Mouse (Mus musculus) left cerebral cortex, adult 9 months (tissue): ENCODE results near the gene Zfp667.
A peak's percentile ranks its signal among the peaks of the same experiment; 100 is the strongest.
"Not testable (repeated sequence)": the region's sequence is repeated elsewhere in the genome, so short reads cannot be mapped to it uniquely, and the experiment has no call there.

Source experiments
- DNase-seq, 2 experiments: peaks; one replicate each; pipeline ENCODE4 v3.0.0; 2022; ENCODE audit warnings: low spot score in 2 of 2

Zfp667 gene

GRCm38 (mm10) chr7:6285842-6286705, at the start of gene Zfp667:
Zfp667 (plus strand) TSS chr7:6286579.
- peak; percentile 91 to 97 for DNase-seq

- no peak for DNase-seq
Measured at GRCm38 (mm10) chr7:6239787-6240186, 46.6 kb upstream of the Zfp667 start.

GRCm38 (mm10) chr7:6240841-6241425, 45.4 kb upstream of the Zfp667 start:
- peak in 1 of 2 experiments; percentile 15 for DNase-seq

GRCm38 (mm10) chr7:6244361-6245292, 41.8 kb upstream of the Zfp667 start:
- DNase-seq = no peak

GRCm38 (mm10) chr7:6252410-6252809, 34.0 kb upstream of the Zfp667 start, which contains the start of gene Epp13:
Epp13 (plus strand) TSS chr7:6252710.
- no peak for DNase-seq

- no peak for DNase-seq
Measured at GRCm38 (mm10) chr7:6254451-6254850, 31.9 kb upstream of the Zfp667 start.

GRCm38 (mm10) chr7:6257386-6257785, 29.0 kb upstream of the Zfp667 start:
- no peak for DNase-seq

- no peak for DNase-seq
Measured at GRCm38 (mm10) chr7:6258232-6259220, 27.9 kb upstream of the Zfp667 start.

- DNase-seq = not testable (repeated sequence)
Measured at GRCm38 (mm10) chr7:6260004-6260403, 26.4 kb upstream of the Zfp667 start.

- no peak for DNase-seq
Measured at GRCm38 (mm10) chr7:6262120-6262519, 24.3 kb upstream of the Zfp667 start.

- DNase-seq = no peak
Measured at GRCm38 (mm10) chr7:6262984-6263383, 23.4 kb upstream of the Zfp667 start.

- DNase-seq = no peak
Measured at GRCm38 (mm10) chr7:6265695-6266094, 20.7 kb upstream of the Zfp667 start.

GRCm38 (mm10) chr7:6277906-6278305, 8.5 kb upstream of the Zfp667 start:
- no peak for DNase-seq

GRCm38 (mm10) chr7:6282749-6283148, 3.6 kb upstream of the Zfp667 start:
- peak in 1 of 2 experiments; percentile 85 for DNase-seq

GRCm38 (mm10) chr7:6283451-6284075, 2.8 kb upstream of the Zfp667 start:
- DNase-seq = peak; percentile 71 to 87

- no peak for DNase-seq
Measured at GRCm38 (mm10) chr7:6284442-6285012, 1.9 kb upstream of the Zfp667 start.

GRCm38 (mm10) chr7:6285366-6285765, 1.0 kb upstream of the Zfp667 start:
- DNase-seq = no peak

GRCm38 (mm10) chr7:6286921-6287531, 647 bp downstream of the Zfp667 start:
- peak in 1 of 2 experiments; percentile 29 for DNase-seq

GRCm38 (mm10) chr7:6291121-6291520, 4.7 kb downstream of the Zfp667 start:
- not testable (repeated sequence) for DNase-seq
